Mouse (Mus musculus) granulocyte monocyte progenitor cell, adult 5-6 weeks (primary cell): ENCODE measurements around the gene Tmem120a. TPM values are rescaled to one million over a fixed set of nuclear protein-coding genes. Genes with fewer than 3 reads are reported as not detected.
A peak's percentile ranks its signal among the peaks of the same experiment; 100 is the strongest.

Experiments used
- ATAC-seq: replicated peaks from 2 replicates; pipeline ENCODE4 v1.8.0; 2016; ENCODE audit warnings: mild to moderate bottlenecking, moderate TSS enrichment, inconsistent platforms; ENCODE audit not compliant: poor library complexity, severe bottlenecking
- total RNA-seq, 2 experiments: library from RNA; stranded (forward) in 1 of 2; stranded (reverse) in 1 of 2; fragments of 200-712, 200-1000 nt in 1 of 2; fragments of >200 nt in 1 of 2; fragmentation: Nextera tagmentation in 1 of 2; gene quantifications; 2 replicates each; pipeline ENCODE4 v1.2.3; 2014 to 2017

Tmem120a gene
- total RNA-seq, 2 experiments from 2014 or later = 19.1 to 26.4 TPM

DNA sequence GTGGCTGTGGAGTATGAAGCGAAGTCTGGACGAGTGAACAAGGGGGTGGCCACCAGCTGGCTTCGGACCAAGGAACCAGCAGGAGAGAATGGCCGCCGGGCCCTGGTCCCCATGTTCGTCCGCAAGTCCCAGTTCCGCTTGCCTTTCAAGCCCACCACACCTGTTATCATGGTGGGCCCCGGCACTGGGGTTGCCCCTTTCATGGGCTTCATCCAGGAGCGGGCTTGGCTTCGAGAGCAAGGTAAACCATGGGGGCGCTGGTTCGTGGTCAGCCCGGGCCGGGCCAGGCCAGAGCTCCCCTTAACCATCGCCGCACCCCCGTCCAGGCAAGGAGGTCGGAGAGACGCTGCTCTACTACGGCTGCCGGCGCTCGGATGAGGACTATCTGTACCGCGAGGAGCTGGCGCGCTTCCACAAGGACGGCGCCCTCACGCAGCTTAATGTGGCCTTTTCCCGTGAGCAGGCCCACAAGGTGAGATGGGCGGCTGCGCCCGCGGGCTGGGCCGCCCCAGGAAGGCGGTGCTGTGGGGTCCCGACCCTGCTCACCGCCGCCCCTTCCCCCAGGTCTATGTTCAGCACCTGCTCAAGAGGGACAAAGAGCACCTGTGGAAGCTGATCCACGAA lies 10.1 kb downstream of the Tmem120a start:
- ATAC-seq = no peak

GRCm38 (mm10) chr5:135733071-135733470 lies 11.2 kb downstream of the Tmem120a start:
- no peak for ATAC-seq

DNA sequence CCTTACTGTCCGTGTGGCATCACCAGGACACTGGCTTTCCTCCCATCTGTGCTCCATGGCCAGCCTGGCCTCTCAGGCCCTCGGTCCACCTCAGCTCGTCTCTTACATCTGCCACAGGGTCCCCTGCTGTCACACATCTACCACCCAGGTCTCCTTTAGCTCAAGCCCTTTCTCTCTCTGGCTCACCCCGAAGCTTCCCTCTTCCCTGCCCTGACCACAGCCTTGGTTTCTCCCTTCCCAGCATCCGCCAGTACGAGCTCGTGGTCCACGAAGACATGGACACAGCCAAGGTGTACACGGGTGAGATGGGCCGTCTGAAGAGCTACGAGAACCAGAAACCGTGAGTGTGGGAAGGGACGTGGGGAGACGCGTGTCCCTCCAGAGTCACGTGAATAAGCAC lies 12.9 kb downstream of the Tmem120a start:
- no peak for ATAC-seq

GRCm38 (mm10) chr5:135730916-135731315 lies 13.3 kb downstream of the Tmem120a start:
- no peak for ATAC-seq

DNA sequence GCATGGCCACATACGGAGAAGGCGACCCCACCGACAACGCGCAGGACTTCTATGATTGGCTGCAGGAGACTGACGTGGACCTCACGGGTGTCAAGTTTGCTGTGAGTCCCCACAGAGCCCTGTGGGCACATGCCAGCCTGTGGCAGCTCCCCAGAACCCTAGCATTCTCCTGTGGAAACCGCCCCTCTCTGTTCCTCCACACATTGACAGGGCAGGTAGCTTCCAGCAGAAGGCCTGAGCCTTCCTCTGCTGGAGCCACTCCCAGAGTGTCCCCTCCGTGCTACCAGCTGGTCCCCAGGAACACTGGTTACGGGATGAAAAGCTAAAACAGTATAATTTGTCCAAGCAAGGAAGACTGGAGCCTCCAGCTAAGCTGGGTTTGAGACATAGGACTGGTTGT lies 14.0 kb downstream of the Tmem120a start:
- no peak for ATAC-seq

GRCm38 (mm10) chr5:135729351-135729750 lies 14.9 kb downstream of the Tmem120a start:
- ATAC-seq = no peak

- no peak for ATAC-seq
Measured at GRCm38 (mm10) chr5:135728361-135728760, 15.9 kb downstream of the Tmem120a start.

GRCm38 (mm10) chr5:135727871-135728270 lies 16.4 kb downstream of the Tmem120a start:
- ATAC-seq = no peak

- ATAC-seq = no peak
Measured at GRCm38 (mm10) chr5:135726641-135727346, 17.5 kb downstream of the Tmem120a start.

DNA sequence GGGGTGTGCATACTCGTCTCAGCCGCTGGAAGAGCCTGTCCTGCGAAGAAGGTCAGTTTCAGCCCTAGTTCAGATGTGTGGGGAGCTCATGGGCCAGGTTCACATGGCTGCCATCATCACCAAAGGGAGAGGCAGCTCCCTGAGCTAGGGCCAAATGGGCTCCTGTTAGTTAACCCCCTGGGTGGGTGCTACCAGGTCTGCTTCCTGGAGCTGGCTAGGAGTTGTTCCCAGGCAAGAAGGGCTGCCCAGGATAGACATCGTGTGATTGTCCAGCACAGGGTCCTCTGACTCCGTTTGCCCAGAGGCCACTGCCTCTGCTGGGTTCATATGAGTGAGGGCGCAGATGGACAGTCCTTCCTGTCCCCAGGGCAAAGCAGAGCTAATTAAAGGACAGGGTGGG lies 18.3 kb downstream of the Tmem120a start:
- no peak for ATAC-seq

- no peak for ATAC-seq
Measured at GRCm38 (mm10) chr5:135725391-135725841, 18.8 kb downstream of the Tmem120a start.

- no peak for ATAC-seq
Measured at GRCm38 (mm10) chr5:135724536-135725322, 19.5 kb downstream of the Tmem120a start.

- no peak for ATAC-seq
Measured at GRCm38 (mm10) chr5:135723165-135723751, 21.0 kb downstream of the Tmem120a start.

GRCm38 (mm10) chr5:135722121-135722520 lies 22.1 kb downstream of the Tmem120a start:
- ATAC-seq = no peak

- no peak for ATAC-seq
Measured at GRCm38 (mm10) chr5:135721076-135721475, 23.2 kb downstream of the Tmem120a start.

- ATAC-seq = no peak
Measured at GRCm38 (mm10) chr5:135720121-135720520, 24.1 kb downstream of the Tmem120a start.

DNA sequence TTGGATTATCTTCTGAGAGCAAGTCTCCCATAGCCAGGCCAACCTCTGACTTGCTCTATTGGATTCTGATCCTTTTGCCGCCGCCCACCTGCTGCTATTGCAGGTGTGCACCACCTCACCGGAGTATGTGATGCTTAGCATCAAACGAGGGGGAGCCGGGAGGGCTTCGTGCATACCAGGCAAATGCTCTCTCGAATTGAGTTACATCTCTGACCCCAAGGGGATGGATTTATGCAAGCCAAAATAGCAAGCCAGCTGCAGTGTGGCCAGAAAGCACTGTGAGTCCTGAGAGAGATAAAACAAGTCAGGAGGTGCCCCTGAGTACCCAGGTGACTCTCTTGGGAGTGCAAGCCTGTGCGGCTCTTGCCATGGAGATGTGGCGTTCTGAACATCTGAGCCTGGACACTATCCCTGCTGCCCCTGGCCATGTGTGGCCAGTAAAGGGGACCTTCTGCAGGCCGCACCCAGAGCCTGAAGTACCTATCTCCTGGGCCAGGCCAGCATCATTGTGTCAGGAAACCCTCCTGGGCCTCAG lies 24.6 kb downstream of the Tmem120a start:
- no peak for ATAC-seq

GRCm38 (mm10) chr5:135715624-135716023 lies 28.6 kb downstream of the Tmem120a start:
- ATAC-seq = no peak

- ATAC-seq = peak; percentile 92
Measured at GRCm38 (mm10) chr5:135713441-135714218, 30.6 kb downstream of the Tmem120a start.

- no peak for ATAC-seq
Measured at GRCm38 (mm10) chr5:135712803-135713202, 31.4 kb downstream of the Tmem120a start.
